Mouse (Mus musculus): Measurements from ENCODE around the gene Atrn.

The Atrn gene

DNA sequence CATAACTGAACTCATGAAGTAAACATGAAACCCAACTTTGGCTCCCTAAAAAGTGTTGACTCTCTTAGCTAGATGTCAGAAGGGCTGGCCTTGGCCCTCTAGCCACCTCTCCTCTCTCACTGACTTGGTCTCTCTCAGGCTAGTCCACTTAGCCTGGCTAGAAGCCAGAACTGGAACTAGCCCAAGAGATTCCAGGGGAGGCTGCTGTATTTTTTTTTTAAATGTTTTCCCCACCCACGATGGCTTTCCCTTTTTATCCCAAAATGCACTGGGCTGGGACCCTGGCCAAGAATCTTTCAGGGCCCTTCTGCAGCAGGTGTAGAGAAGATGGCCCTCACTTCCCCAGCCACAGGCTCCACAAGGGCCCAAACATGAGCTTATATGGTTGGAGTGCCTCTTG, 153.1 kb downstream of the Atrn start:
- no peak overlapping the region for H3K4me3 ChIP-seq (replicated peaks; ENCODE audit: low read length)
- H3K4me1 ChIP-seq (replicated peaks; ENCODE audit: low read depth, low read length) = peaks cover 44% of the 10 kb centered on the region
- H3K9me3 ChIP-seq (ENCODE audit: low read length) = peaks cover 14% of the 10 kb centered on the region
- peaks cover 79% of the 10 kb centered on the region for H3K27me3 ChIP-seq (ENCODE audit: insufficient read depth, low read length)
- no peak for TF ChIP-seq POU5F1 (IDR thresholded peaks at IDR 0.05; ENCODE audit: borderline replicate concordance, low read length)
- TF ChIP-seq NANOG (IDR thresholded peaks at IDR 0.05; ENCODE audit: borderline replicate concordance, low read length) = no peak
- TF ChIP-seq CTCF (conservative IDR thresholded peaks at IDR 0.05; ENCODE audit: low read length) = no peak
- H3K36me3 ChIP-seq (ENCODE audit: insufficient read depth, low read length) = no peaks in the 10 kb centered on the region

DNA sequence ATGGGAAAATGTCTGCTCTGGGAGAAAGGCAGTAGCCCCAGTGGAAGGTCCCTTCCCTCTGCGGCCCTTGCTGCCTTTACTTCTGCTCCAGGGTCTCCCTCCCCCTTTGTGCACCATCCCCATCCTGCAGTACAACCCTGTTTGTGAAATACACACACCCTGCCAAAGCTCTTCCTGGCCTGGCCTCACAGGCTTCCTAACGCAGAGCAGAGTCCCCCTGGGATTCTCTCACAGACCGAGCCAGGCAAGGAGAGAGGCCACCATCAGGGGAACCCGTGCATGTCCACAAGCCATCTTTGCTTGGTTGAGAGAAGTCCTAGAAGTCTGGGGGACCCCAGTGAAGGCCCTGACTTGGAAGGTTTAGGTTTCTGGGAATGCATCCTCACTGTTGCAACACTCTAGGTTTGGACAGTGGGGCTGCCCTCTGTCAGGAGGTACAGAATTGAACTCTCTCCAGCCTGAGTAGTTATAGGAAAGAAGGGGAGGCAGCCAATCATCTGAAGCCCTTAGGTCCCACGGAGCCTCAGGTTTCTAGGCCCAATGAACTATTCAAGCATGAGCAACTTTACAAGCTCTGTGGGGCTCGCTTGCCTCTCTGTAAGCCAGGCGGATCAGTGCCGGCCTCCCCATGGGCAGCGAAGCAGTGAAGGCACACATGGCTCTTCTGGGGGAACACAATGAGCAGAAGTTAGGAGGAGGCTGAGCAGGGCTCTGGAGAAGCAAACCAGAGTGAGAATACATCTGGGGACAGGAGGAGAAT, 153.7 kb downstream of the Atrn start:
- Histone ChIP-seq H3K27me3 (ENCODE audit: insufficient read depth, low read length) (peaks cover 79% of the 10 kb centered on the region), H3K9me3 (ENCODE audit: low read length) (peaks cover 14% of the 10 kb centered on the region), H3K4me3 (replicated peaks; ENCODE audit: low read length) (no peak overlapping the region), H3K4me1 (replicated peaks; ENCODE audit: low read depth, low read length) (peaks cover 39% of the 10 kb centered on the region), H3K36me3 (ENCODE audit: insufficient read depth, low read length) (no peaks in the 10 kb centered on the region)
- TF ChIP-seq CTCF (conservative IDR thresholded peaks at IDR 0.05; ENCODE audit: low read length) = no peak
- TF ChIP-seq POU5F1 (IDR thresholded peaks at IDR 0.05; ENCODE audit: borderline replicate concordance, low read length) = no peak
- TF ChIP-seq NANOG (IDR thresholded peaks at IDR 0.05; ENCODE audit: borderline replicate concordance, low read length) = no peak

DNA sequence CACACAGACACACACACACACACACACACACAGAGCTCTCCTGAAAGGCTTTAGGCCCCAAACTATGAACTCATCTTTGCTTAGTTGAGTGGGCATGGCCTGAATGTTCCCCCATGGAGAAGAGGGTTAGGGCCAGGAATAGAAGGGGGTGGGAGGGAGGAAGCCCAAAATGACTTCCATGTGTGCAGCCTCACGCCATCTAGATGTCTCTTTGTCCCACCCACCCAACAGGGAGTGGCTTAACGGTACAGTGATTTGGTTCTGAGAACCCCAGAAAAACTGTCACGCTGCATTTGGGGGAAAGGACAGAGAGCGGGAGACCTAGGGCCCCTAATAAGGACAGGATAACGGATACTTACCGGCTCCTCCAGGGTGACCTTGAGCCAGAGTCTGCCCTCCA, 154.5 kb downstream of the Atrn start:
- Histone ChIP-seq H3K9me3 (ENCODE audit: low read length) (peaks cover 14% of the 10 kb centered on the region), H3K27me3 (ENCODE audit: insufficient read depth, low read length) (peaks cover 77% of the 10 kb centered on the region), H3K4me3 (replicated peaks; ENCODE audit: low read length) (no peak overlapping the region), H3K4me1 (replicated peaks; ENCODE audit: low read depth, low read length) (peaks cover 30% of the 10 kb centered on the region), H3K36me3 (ENCODE audit: insufficient read depth, low read length) (no peaks in the 10 kb centered on the region)
- no peak for TF ChIP-seq POU5F1 (IDR thresholded peaks at IDR 0.05; ENCODE audit: borderline replicate concordance, low read length)
- no peak for TF ChIP-seq CTCF (conservative IDR thresholded peaks at IDR 0.05; ENCODE audit: low read length)
- no peak for TF ChIP-seq NANOG (IDR thresholded peaks at IDR 0.05; ENCODE audit: borderline replicate concordance, low read length)

DNA sequence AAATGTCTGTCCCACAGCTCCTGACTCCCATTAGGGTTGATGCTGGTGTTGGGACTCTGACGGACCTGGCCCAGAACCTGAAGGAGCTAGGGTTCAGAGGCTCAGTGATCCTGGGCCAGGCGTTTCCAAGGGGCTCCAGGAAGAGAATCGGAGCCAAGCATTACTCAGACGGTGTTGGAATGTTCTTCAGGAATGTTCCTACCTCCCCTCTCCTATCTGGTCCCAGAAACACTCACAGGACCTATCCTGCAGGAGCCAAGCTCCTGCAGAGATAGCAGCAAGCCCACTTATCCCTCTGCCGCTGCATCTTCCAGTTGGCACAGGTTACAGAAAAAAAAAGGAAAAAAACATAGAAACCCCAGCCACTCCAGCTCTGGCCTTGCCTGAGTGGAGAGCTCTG, 155.3 kb downstream of the Atrn start:
- TF ChIP-seq CTCF (conservative IDR thresholded peaks at IDR 0.05; ENCODE audit: low read length) (no peak), NANOG (IDR thresholded peaks at IDR 0.05; ENCODE audit: borderline replicate concordance, low read length) (no peak), POU5F1 (IDR thresholded peaks at IDR 0.05; ENCODE audit: borderline replicate concordance, low read length) (no peak)
- H3K27me3 ChIP-seq (ENCODE audit: insufficient read depth, low read length) = peaks cover 80% of the 10 kb centered on the region
- no peaks in the 10 kb centered on the region for H3K36me3 ChIP-seq (ENCODE audit: insufficient read depth, low read length)
- peaks cover 11% of the 10 kb centered on the region for H3K9me3 ChIP-seq (ENCODE audit: low read length)
- no peak overlapping the region for H3K4me3 ChIP-seq (replicated peaks; ENCODE audit: low read length)
- peaks cover 23% of the 10 kb centered on the region for H3K4me1 ChIP-seq (replicated peaks; ENCODE audit: low read depth, low read length)

DNA sequence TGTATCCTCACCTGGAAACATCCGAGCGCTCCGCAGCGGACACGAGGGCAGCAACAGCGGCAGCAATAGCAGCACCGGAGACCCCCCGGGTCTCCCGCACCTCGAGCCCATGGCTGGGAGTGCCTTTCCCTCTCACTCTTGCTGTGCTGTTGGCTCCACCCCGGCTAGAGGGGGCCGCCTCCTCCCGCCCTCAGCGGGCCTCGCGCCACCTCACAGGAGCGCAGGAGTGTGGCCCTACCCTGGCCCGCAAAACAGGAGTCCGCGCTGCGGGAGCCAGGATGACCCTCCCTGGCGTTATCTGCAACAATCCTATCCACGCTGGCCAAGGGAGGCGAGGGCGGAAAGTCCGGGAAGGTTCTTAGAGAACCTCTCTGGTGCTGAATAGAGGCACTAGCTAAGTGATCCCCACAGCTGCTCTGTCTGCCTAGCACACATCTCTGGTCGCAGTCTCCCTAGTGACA, 157.1 kb downstream of the Atrn start, which contains the start of gene Adam33:
Adam33 (minus strand) TSS at position 411 of the 461 bp plus-strand sequence.
- peaks cover 71% of the 10 kb centered on the region for H3K27me3 ChIP-seq (ENCODE audit: insufficient read depth, low read length)
- peaks cover 21% of the 10 kb centered on the region for H3K4me1 ChIP-seq (replicated peaks; ENCODE audit: low read depth, low read length)
- no peak for TF ChIP-seq POU5F1 (IDR thresholded peaks at IDR 0.05; ENCODE audit: borderline replicate concordance, low read length)
- no peak for TF ChIP-seq NANOG (IDR thresholded peaks at IDR 0.05; ENCODE audit: borderline replicate concordance, low read length)
- no peak for TF ChIP-seq CTCF (conservative IDR thresholded peaks at IDR 0.05; ENCODE audit: low read length)
- H3K4me3 ChIP-seq (replicated peaks; ENCODE audit: low read length) = peak within 1 kb of the TSS; percentile 63
- no peaks in the 10 kb centered on the region for H3K36me3 ChIP-seq (ENCODE audit: insufficient read depth, low read length)
- H3K9me3 ChIP-seq (ENCODE audit: low read length) = peaks cover 3% of the 10 kb centered on the region; the same call in 1 of the 2 replicates

DNA sequence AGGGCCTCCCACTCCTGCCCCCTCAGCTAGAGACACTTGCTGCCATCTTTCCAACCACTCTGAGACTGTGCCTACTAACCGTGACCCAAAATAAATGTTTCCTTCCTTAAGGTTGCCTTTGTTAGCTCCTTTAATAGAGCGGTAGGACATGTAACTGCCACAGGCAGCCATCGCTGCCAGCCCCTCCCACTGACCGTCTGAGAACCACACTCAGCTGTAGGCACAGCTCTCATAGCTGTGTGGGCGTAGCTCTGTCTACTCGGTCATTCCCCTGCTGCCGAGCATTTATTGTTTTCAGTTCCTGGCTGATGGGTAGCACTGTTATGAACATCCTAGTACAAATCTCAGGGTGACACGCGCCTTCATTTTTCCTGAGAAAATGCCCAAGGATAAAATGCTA, 160.0 kb downstream of the Atrn start:
- Histone ChIP-seq H3K9me3 (ENCODE audit: low read length) (no peaks in the 10 kb centered on the region), H3K36me3 (ENCODE audit: insufficient read depth, low read length) (no peaks in the 10 kb centered on the region), H3K4me3 (replicated peaks; ENCODE audit: low read length) (no peak overlapping the region), H3K4me1 (replicated peaks; ENCODE audit: low read depth, low read length) (peaks cover 14% of the 10 kb centered on the region), H3K27me3 (ENCODE audit: insufficient read depth, low read length) (peaks cover 66% of the 10 kb centered on the region)
- TF ChIP-seq CTCF (conservative IDR thresholded peaks at IDR 0.05; ENCODE audit: low read length) = no peak
- no peak for TF ChIP-seq NANOG (IDR thresholded peaks at IDR 0.05; ENCODE audit: borderline replicate concordance, low read length)
- no peak for TF ChIP-seq POU5F1 (IDR thresholded peaks at IDR 0.05; ENCODE audit: borderline replicate concordance, low read length)

DNA sequence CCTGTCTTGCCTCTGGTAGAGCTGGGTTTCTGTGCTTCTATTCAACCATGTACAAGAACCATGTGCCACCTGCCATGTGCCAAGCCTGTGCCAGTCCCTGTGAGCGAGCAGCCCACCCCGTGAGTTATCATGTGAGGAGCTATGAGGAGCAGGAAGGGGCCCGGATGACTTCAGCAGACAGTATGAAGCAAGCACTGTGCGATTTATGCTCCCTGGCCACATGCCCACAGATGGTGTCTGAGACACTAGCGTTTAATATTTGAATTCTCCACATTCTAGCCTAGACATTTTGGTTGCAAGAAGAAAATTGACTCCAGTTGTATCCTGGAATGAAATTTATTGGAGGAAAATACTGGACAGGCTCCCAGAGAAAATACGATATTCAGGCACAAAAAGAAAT, 161.2 kb downstream of the Atrn start:
- H3K9me3 ChIP-seq (ENCODE audit: low read length) = no peaks in the 10 kb centered on the region
- H3K4me1 ChIP-seq (replicated peaks; ENCODE audit: low read depth, low read length) = peaks cover 11% of the 10 kb centered on the region
- peaks cover 61% of the 10 kb centered on the region for H3K27me3 ChIP-seq (ENCODE audit: insufficient read depth, low read length)
- TF ChIP-seq NANOG (IDR thresholded peaks at IDR 0.05; ENCODE audit: borderline replicate concordance, low read length) (no peak), POU5F1 (IDR thresholded peaks at IDR 0.05; ENCODE audit: borderline replicate concordance, low read length) (no peak), CTCF (conservative IDR thresholded peaks at IDR 0.05; ENCODE audit: low read length) (no peak)
- H3K4me3 ChIP-seq (replicated peaks; ENCODE audit: low read length) = no peak overlapping the region
- no peaks in the 10 kb centered on the region for H3K36me3 ChIP-seq (ENCODE audit: insufficient read depth, low read length)

DNA sequence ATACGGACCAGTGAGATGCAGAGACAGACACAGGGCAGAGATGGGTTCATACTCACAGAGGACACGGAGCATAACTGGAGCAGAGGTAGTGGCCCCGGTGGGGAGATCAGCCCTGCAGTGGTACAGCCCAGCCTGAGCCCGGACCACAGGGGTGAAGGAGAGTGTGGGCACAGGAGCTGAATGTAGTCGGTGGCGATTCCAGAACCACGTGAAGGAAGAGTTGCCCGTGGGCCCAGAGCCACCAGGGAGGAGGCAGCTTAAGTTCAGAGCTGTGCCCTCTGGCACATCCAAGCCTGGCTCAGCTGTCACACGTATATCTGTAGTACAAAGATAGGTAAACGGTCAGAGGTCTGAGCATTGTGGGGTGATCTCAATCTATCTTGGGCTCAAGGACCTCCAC, 166.2 kb downstream of the Atrn start:
- H3K4me3 ChIP-seq (replicated peaks; ENCODE audit: low read length) = no peak overlapping the region
- no peak for TF ChIP-seq CTCF (conservative IDR thresholded peaks at IDR 0.05; ENCODE audit: low read length)
- no peak for TF ChIP-seq POU5F1 (IDR thresholded peaks at IDR 0.05; ENCODE audit: borderline replicate concordance, low read length)
- TF ChIP-seq NANOG (IDR thresholded peaks at IDR 0.05; ENCODE audit: borderline replicate concordance, low read length) = no peak

More for the DNA sequence above, 166.2 kb downstream of the Atrn start:
- H3K27me3 ChIP-seq (ENCODE audit: insufficient read depth, low read length) = peaks cover 69% of the 10 kb centered on the region
- 0 out of 2 replicates have a peak, but pooled peaks cover 5% of the 10 kb centered on the region for H3K4me1 ChIP-seq (replicated peaks; ENCODE audit: low read depth, low read length)
- no peaks in the 10 kb centered on the region for H3K36me3 ChIP-seq (ENCODE audit: insufficient read depth, low read length)
- H3K9me3 ChIP-seq (ENCODE audit: low read length) = no peaks in the 10 kb centered on the region

Measured in E14TG2a.4 (cell line).